Mouse (Mus musculus): ENCODE data around the gene Bco1.

- TF ChIP-seq POLR2A (IDR thresholded peaks at IDR 0.05; ENCODE audit: borderline replicate concordance, extremely low read depth, low read depth, low read length): no peak
- TF ChIP-seq CTCF (IDR thresholded peaks at IDR 0.05; ENCODE audit: insufficient read depth, low read length): no peak
Observed at GRCm38 (mm10) chr8:117095647-117096046, at the start of gene Bco1.
